Mouse (Mus musculus): Measurements from ENCODE around the gene Gm20388. TPM values are rescaled to one million over a fixed set of nuclear protein-coding genes. Genes with fewer than 3 reads are reported as not detected.

The Gm20388 gene
- polyA plus RNA-seq, 1 experiment from 2014 or later, result 1.4 TPM

- peak; percentile 67 for ATAC-seq (ENCODE audit: low read depth)
- no peaks in the 10 kb centered on the region for H3K27me3 ChIP-seq (ENCODE audit: control insufficient read depth, insufficient read depth, low read depth, low read length)
Measured at GRCm38 (mm10) chr8:124045856-124046255, 4135.2 kb downstream of the Gm20388 start.

GRCm38 (mm10) chr8:124052110-124052509 is 4141.5 kb downstream of the Gm20388 start:
- H3K36me3 ChIP-seq (ENCODE audit: control insufficient read depth, insufficient read depth), result no peaks in the 10 kb centered on the region
- no peaks in the 10 kb centered on the region for H3K27me3 ChIP-seq (ENCODE audit: control insufficient read depth, insufficient read depth, low read depth, low read length)
- 0 out of 2 replicates have a peak, but pooled peaks have one; percentile 32 for ATAC-seq (ENCODE audit: low read depth)
- no peak overlapping the region for H3K9ac ChIP-seq (ENCODE audit: low read depth, low read length)
- H3K4me2 ChIP-seq (ENCODE audit: low read depth, low read length), result no peak overlapping the region
- no peaks in the 10 kb centered on the region for H3K9me3 ChIP-seq (replicated peaks; ENCODE audit: control insufficient read depth, low read length)
- no peaks in the 10 kb centered on the region for H3K4me1 ChIP-seq (ENCODE audit: control insufficient read depth, low read depth, low read length)
- H3K27ac ChIP-seq (ENCODE audit: low read length), result no peak overlapping the region
- H3K4me3 ChIP-seq (ENCODE audit: low read depth, low read length), result no peak overlapping the region
- WGBS (ENCODE audit: insufficient replicate concordance), result 29% methylated on average over 3 of the region's 3 CpGs

More at GRCm38 (mm10) chr8:124045856-124046255, 4135.2 kb downstream of the Gm20388 start:
- H3K9ac ChIP-seq (ENCODE audit: low read depth, low read length), result no peak overlapping the region
- H3K36me3 ChIP-seq (ENCODE audit: control insufficient read depth, insufficient read depth), result peaks cover 9% of the 10 kb centered on the region
- no peak overlapping the region for H3K4me3 ChIP-seq (ENCODE audit: low read depth, low read length)
- 67% methylated on average over 8 of the region's 8 CpGs for WGBS (ENCODE audit: insufficient replicate concordance)
- no peak overlapping the region for H3K4me2 ChIP-seq (ENCODE audit: low read depth, low read length)
- H3K4me1 ChIP-seq (ENCODE audit: control insufficient read depth, low read depth, low read length), result no peaks in the 10 kb centered on the region
- H3K27ac ChIP-seq (ENCODE audit: low read length), result no peak overlapping the region
- no peaks in the 10 kb centered on the region for H3K9me3 ChIP-seq (replicated peaks; ENCODE audit: control insufficient read depth, low read length)

- 52% methylated on average over 4 of the region's 4 CpGs for WGBS (ENCODE audit: insufficient replicate concordance)
- peak; percentile 58 for ATAC-seq (ENCODE audit: low read depth)
Measured at GRCm38 (mm10) chr8:124052568-124052967, 4141.9 kb downstream of the Gm20388 start.

GRCm38 (mm10) chr8:124056832-124057655 is 4146.4 kb downstream of the Gm20388 start:
- ATAC-seq (ENCODE audit: low read depth), result no peak
- Histone ChIP-seq H3K4me3 (ENCODE audit: low read depth, low read length) (no peak overlapping the region), H3K36me3 (ENCODE audit: control insufficient read depth, insufficient read depth) (no peaks in the 10 kb centered on the region), H3K27ac (ENCODE audit: low read length) (no peak overlapping the region), H3K9ac (ENCODE audit: low read depth, low read length) (no peak overlapping the region), H3K4me1 (ENCODE audit: control insufficient read depth, low read depth, low read length) (no peaks in the 10 kb centered on the region), H3K27me3 (ENCODE audit: control insufficient read depth, insufficient read depth, low read depth, low read length) (no peaks in the 10 kb centered on the region), H3K9me3 (replicated peaks; ENCODE audit: control insufficient read depth, low read length) (no peaks in the 10 kb centered on the region), H3K4me2 (ENCODE audit: low read depth, low read length) (no peak overlapping the region)
- 54% methylated on average over 11 of the region's 11 CpGs for WGBS (ENCODE audit: insufficient replicate concordance)

More at GRCm38 (mm10) chr8:124052568-124052967, 4141.9 kb downstream of the Gm20388 start:
- Histone ChIP-seq H3K4me2 (ENCODE audit: low read depth, low read length) (no peak overlapping the region), H3K27ac (ENCODE audit: low read length) (no peak overlapping the region), H3K4me3 (ENCODE audit: low read depth, low read length) (no peak overlapping the region), H3K9ac (ENCODE audit: low read depth, low read length) (no peak overlapping the region), H3K36me3 (ENCODE audit: control insufficient read depth, insufficient read depth) (no peaks in the 10 kb centered on the region), H3K27me3 (ENCODE audit: control insufficient read depth, insufficient read depth, low read depth, low read length) (no peaks in the 10 kb centered on the region), H3K4me1 (ENCODE audit: control insufficient read depth, low read depth, low read length) (no peaks in the 10 kb centered on the region), H3K9me3 (replicated peaks; ENCODE audit: control insufficient read depth, low read length) (no peaks in the 10 kb centered on the region)

- no peak overlapping the region for H3K4me3 ChIP-seq (ENCODE audit: low read depth, low read length)
- H3K4me2 ChIP-seq (ENCODE audit: low read depth, low read length), result no peak overlapping the region
- no peaks in the 10 kb centered on the region for H3K9me3 ChIP-seq (replicated peaks; ENCODE audit: control insufficient read depth, low read length)
- no peaks in the 10 kb centered on the region for H3K27me3 ChIP-seq (ENCODE audit: control insufficient read depth, insufficient read depth, low read depth, low read length)
- H3K4me1 ChIP-seq (ENCODE audit: control insufficient read depth, low read depth, low read length), result no peaks in the 10 kb centered on the region
- H3K27ac ChIP-seq (ENCODE audit: low read length), result no peak overlapping the region
- no peaks in the 10 kb centered on the region for H3K36me3 ChIP-seq (ENCODE audit: control insufficient read depth, insufficient read depth)
- no peak for ATAC-seq (ENCODE audit: low read depth)
- 34% methylated on average over 4 of the region's 4 CpGs for WGBS (ENCODE audit: insufficient replicate concordance)
- no peak overlapping the region for H3K9ac ChIP-seq (ENCODE audit: low read depth, low read length)
Measured at GRCm38 (mm10) chr8:124066325-124067058, 4155.9 kb downstream of the Gm20388 start.

- no peak for ATAC-seq (ENCODE audit: low read depth)
- no peaks in the 10 kb centered on the region for H3K4me1 ChIP-seq (ENCODE audit: control insufficient read depth, low read depth, low read length)
- H3K4me2 ChIP-seq (ENCODE audit: low read depth, low read length), result no peak overlapping the region
- no peaks in the 10 kb centered on the region for H3K36me3 ChIP-seq (ENCODE audit: control insufficient read depth, insufficient read depth)
- H3K27ac ChIP-seq (ENCODE audit: low read length), result no peak overlapping the region
- no peak overlapping the region for H3K4me3 ChIP-seq (ENCODE audit: low read depth, low read length)
- no peaks in the 10 kb centered on the region for H3K27me3 ChIP-seq (ENCODE audit: control insufficient read depth, insufficient read depth, low read depth, low read length)
- H3K9me3 ChIP-seq (replicated peaks; ENCODE audit: control insufficient read depth, low read length), result no peaks in the 10 kb centered on the region
- 58% methylated on average over 4 of the region's 4 CpGs for WGBS (ENCODE audit: insufficient replicate concordance)
- no peak overlapping the region for H3K9ac ChIP-seq (ENCODE audit: low read depth, low read length)
Measured at GRCm38 (mm10) chr8:124067059-124067750, 4156.6 kb downstream of the Gm20388 start.

GRCm38 (mm10) chr8:124070363-124071324 is 4160.0 kb downstream of the Gm20388 start:
- ATAC-seq (ENCODE audit: low read depth), result no peak
- H3K27me3 ChIP-seq (ENCODE audit: control insufficient read depth, insufficient read depth, low read depth, low read length), result no peaks in the 10 kb centered on the region
- no peaks in the 10 kb centered on the region for H3K9me3 ChIP-seq (replicated peaks; ENCODE audit: control insufficient read depth, low read length)
- H3K4me1 ChIP-seq (ENCODE audit: control insufficient read depth, low read depth, low read length), result no peaks in the 10 kb centered on the region
- H3K4me3 ChIP-seq (ENCODE audit: low read depth, low read length), result no peak overlapping the region
- WGBS (ENCODE audit: insufficient replicate concordance), result 35% methylated on average over 18 of the region's 18 CpGs
- no peak overlapping the region for H3K4me2 ChIP-seq (ENCODE audit: low read depth, low read length)
- no peak overlapping the region for H3K9ac ChIP-seq (ENCODE audit: low read depth, low read length)
- H3K36me3 ChIP-seq (ENCODE audit: control insufficient read depth, insufficient read depth), result no peaks in the 10 kb centered on the region
- no peak overlapping the region for H3K27ac ChIP-seq (ENCODE audit: low read length)

- H3K36me3 ChIP-seq (ENCODE audit: control insufficient read depth, insufficient read depth), result no peaks in the 10 kb centered on the region
- no peak for ATAC-seq (ENCODE audit: low read depth)
- H3K4me3 ChIP-seq (ENCODE audit: low read depth, low read length), result no peak overlapping the region
- no peaks in the 10 kb centered on the region for H3K9me3 ChIP-seq (replicated peaks; ENCODE audit: control insufficient read depth, low read length)
- peaks cover 21% of the 10 kb centered on the region for H3K4me1 ChIP-seq (ENCODE audit: control insufficient read depth, low read depth, low read length)
- no peak overlapping the region for H3K27ac ChIP-seq (ENCODE audit: low read length)
- H3K27me3 ChIP-seq (ENCODE audit: control insufficient read depth, insufficient read depth, low read depth, low read length), result no peaks in the 10 kb centered on the region
- 68% methylated on average over 8 of the region's 8 CpGs for WGBS (ENCODE audit: insufficient replicate concordance)
- H3K9ac ChIP-seq (ENCODE audit: low read depth, low read length), result no peak overlapping the region
- H3K4me2 ChIP-seq (ENCODE audit: low read depth, low read length), result no peak overlapping the region
Measured at GRCm38 (mm10) chr8:124075977-124076376, 4165.3 kb downstream of the Gm20388 start.

All from liver, embryonic 16.5 days (tissue).